Mouse (Mus musculus): Measurements from ENCODE around the gene Naa15. TPM values are rescaled to one million over a fixed set of nuclear protein-coding genes. Genes with fewer than 3 reads are reported as not detected.
A peak's percentile ranks its signal among the peaks of the same experiment; 100 is the strongest.

Naa15 gene
- polyA plus RNA-seq, 1 experiment from 2014 or later: 49.8 TPM

DNA sequence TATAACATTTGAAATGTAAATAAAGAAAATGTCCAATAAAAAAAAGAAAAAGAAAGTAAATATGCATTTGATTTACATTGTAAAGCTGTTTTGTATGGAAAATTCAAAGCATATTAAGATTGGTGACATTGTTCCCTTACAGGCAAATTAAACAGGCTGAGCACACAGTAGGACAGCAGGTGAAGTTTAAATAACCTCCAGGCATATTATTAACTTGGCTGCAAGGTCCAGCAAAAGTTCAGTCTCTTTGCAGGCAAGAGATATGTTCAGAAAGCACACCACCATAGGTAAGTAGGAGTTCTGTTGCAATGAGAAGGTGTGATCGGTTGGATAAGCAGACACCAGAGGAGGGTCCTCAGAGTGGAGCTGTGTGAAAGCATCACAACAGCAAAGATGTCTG is 83.0 kb downstream of the Naa15 start:
- Histone ChIP-seq H3K27ac (replicated peaks) (no peak overlapping the region), H3K4me3 (no peak overlapping the region), H3K4me1 (replicated peaks) (no peaks in the 10 kb centered on the region), H3K9me3 (no peaks in the 10 kb centered on the region), H3K36me3 (peaks cover 20% of the 10 kb centered on the region), H3K27me3 (no peaks in the 10 kb centered on the region), H3K9ac (no peak overlapping the region), H3K4me2 (no peak overlapping the region)
- WGBS: 91% methylated on average over 1 of the region's 1 CpGs
- ATAC-seq (ENCODE audit: low read depth): no peak

DNA sequence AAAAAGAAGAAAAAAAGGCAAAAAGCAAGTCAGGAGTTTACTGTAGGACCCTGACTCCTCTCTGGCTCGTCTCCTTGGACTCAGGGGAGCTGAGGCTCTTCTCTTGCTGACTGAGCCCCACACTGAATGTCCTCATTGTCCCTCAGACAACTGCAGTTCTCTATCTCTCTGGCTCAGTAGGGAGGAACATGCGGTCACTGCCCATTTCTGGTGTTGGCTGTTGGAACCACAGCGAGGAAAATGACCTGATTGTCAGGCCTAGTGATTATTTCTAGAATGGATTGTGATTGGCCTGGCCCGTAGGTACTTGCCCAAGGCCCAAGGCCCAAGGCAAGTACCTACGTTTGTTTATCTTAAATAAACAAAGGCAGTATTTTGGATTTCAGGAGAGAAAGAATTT is 83.7 kb downstream of the Naa15 start:
- H3K9ac ChIP-seq: no peak overlapping the region
- 72% methylated on average over 5 of the region's 5 CpGs for WGBS
- no peaks in the 10 kb centered on the region for H3K4me1 ChIP-seq (replicated peaks)
- H3K4me3 ChIP-seq: no peak overlapping the region
- H3K27ac ChIP-seq (replicated peaks): no peak overlapping the region
- no peaks in the 10 kb centered on the region for H3K9me3 ChIP-seq
- H3K36me3 ChIP-seq: peaks cover 13% of the 10 kb centered on the region
- H3K4me2 ChIP-seq: no peak overlapping the region
- H3K27me3 ChIP-seq: no peaks in the 10 kb centered on the region
- ATAC-seq (ENCODE audit: low read depth): no peak

DNA sequence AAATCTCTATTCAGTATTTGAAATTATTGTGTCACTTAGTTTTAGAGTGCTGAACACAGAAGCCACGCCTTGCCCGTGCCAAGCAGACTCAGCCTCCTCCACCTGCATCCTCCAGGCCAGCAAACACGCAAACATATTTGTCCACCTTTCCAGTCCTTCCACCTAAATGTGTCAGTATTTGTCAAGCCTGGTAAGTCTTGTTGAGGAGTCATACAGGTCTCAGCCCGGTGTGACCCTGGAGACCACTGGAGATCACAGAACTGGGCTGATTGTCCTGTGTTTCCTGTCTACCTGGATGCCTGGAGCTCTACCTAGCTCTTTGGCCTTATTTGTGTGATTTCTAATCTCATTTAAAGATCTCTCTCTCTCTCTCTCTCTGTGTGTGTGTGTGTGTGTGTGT is 84.9 kb downstream of the Naa15 start:
- H3K27me3 ChIP-seq: no peaks in the 10 kb centered on the region
- H3K27ac ChIP-seq (replicated peaks): no peak overlapping the region
- H3K4me2 ChIP-seq: no peak overlapping the region
- no peak overlapping the region for H3K9ac ChIP-seq
- no peak for ATAC-seq (ENCODE audit: low read depth)
- peaks cover 6% of the 10 kb centered on the region; the same call in 1 of the 2 replicates for H3K36me3 ChIP-seq
- no peaks in the 10 kb centered on the region for H3K9me3 ChIP-seq
- H3K4me1 ChIP-seq (replicated peaks): peaks cover 7% of the 10 kb centered on the region; the same call in 1 of the 2 replicates
- 95% methylated on average over 4 of the region's 4 CpGs for WGBS
- no peak overlapping the region for H3K4me3 ChIP-seq

DNA sequence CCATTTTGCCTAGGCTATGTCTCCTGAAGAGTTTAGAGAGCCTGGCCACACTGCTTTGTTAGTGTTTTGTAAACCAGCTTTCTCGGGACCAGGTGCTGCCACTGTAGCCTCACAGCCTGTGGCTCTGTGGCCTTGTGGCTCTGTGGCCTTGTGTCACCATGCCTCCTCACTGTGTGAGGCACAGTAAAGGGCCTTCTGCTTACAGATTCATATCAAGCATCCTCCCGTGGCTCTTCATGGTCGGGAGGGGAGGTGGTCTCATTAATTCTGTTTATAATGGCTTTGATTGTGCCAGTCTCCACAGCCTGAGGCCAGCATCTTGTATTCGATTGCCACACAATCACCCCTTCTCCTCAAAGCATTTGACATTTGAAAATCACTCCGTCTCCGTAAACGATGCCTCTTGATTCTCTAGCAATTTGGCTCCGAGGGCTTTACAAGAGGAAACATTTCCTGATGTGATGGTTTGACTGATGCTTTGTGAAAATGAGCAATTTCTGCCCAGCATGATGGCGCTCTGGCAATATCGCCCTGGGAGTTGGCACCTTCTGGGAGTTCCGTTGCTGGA is 89.5 kb downstream of the Naa15 start:
- H3K36me3 ChIP-seq: no peaks in the 10 kb centered on the region
- H3K27me3 ChIP-seq: no peaks in the 10 kb centered on the region
- H3K9me3 ChIP-seq: no peaks in the 10 kb centered on the region
- 0 out of 2 replicates have a peak, but pooled peaks have one; percentile 32 for ATAC-seq (ENCODE audit: low read depth)
- no peak overlapping the region for H3K9ac ChIP-seq
- H3K27ac ChIP-seq (replicated peaks): peak overlapping the region; percentile 42; the same call in 1 of the 2 replicates
- H3K4me2 ChIP-seq: no peak overlapping the region
- no peak overlapping the region for H3K4me3 ChIP-seq
- H3K4me1 ChIP-seq (replicated peaks): peaks cover 13% of the 10 kb centered on the region; the same call in 1 of the 2 replicates
- 38% methylated on average over 11 of the region's 11 CpGs for WGBS

DNA sequence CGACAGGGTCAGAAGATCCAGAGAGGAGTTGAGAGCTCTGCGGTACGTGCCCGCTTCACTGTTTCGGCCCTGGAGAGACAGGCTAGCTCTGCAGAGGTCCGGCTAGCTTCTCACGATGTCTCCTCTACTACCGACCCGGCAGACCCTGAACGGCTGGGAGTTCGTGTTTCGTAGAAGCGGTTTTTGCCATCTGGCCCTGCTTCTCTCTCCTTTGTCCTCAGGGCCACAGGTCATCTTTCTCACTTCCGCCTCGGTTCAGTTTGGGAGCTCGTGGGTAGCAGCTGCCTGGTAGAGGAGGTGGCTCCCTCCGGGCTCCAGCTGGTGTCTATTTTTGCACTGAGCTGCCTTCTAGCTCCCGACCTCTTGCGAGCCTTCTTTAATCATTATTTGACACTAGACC is 90.5 kb downstream of the Naa15 start:
- H3K9ac ChIP-seq: no peak overlapping the region
- 52% methylated on average over 19 of the region's 19 CpGs for WGBS
- H3K27me3 ChIP-seq: no peaks in the 10 kb centered on the region
- peak overlapping the region; percentile 38; the same call in 1 of the 2 replicates for H3K27ac ChIP-seq (replicated peaks)
- H3K36me3 ChIP-seq: no peaks in the 10 kb centered on the region
- no peak overlapping the region for H3K4me2 ChIP-seq
- H3K9me3 ChIP-seq: no peaks in the 10 kb centered on the region
- H3K4me3 ChIP-seq: no peak overlapping the region
- peaks cover 13% of the 10 kb centered on the region; the same call in 1 of the 2 replicates for H3K4me1 ChIP-seq (replicated peaks)
- ATAC-seq (ENCODE audit: low read depth): no peak

DNA sequence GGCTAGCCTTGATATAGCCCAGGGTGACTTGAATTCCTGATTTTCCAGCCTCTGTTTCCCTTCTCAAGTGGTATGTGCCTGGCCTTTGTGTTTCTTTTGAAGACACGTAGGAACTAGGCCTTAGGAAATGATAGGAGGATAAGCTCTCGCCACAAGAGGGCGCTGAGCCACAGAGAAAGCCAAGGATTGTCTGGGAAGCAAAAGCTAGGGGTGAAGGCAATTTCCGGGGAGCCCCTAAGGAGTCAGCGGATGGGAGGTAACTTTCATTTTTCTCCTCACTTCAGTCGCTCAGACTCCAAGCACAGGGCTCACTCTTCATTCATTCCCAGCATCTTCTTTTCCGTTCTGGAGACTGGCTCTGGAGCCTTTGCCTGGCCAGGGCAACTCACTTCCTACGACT is 96.0 kb downstream of the Naa15 start:
- no peak overlapping the region for H3K27ac ChIP-seq (replicated peaks)
- no peaks in the 10 kb centered on the region for H3K36me3 ChIP-seq
- H3K27me3 ChIP-seq: no peaks in the 10 kb centered on the region
- no peaks in the 10 kb centered on the region for H3K4me1 ChIP-seq (replicated peaks)
- ATAC-seq (ENCODE audit: low read depth): peak; percentile 36; the same call in 1 of the 2 replicates
- no peak overlapping the region for H3K4me3 ChIP-seq
- H3K4me2 ChIP-seq: no peak overlapping the region; the same call in 1 of the 2 replicates
- 33% methylated on average over 8 of the region's 8 CpGs for WGBS
- H3K9ac ChIP-seq: no peak overlapping the region
- no peaks in the 10 kb centered on the region for H3K9me3 ChIP-seq

DNA sequence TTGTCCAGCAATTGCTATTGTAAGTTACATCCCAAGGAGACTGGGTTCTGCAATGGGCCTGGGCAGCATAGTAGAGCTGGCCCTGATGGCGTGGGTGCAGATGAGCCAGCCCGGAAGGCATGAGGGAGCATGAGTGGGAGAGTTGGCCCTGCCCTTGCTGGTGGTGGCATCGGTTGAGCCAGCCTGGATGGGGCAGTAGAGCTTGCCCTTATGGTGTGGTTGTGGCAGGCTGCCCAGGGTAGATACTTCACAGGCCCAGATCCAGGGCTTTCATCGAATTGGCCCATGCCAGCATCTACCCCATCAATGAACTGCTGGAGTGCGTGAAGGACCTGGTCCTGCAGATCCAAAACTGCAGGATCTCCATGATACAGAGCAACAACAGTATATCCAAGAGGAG is 97.0 kb downstream of the Naa15 start:
- Histone ChIP-seq H3K4me2 (no peak overlapping the region), H3K27me3 (no peaks in the 10 kb centered on the region), H3K4me3 (no peak overlapping the region), H3K9me3 (no peaks in the 10 kb centered on the region), H3K9ac (no peak overlapping the region), H3K4me1 (replicated peaks) (no peaks in the 10 kb centered on the region), H3K36me3 (no peaks in the 10 kb centered on the region), H3K27ac (replicated peaks) (no peak overlapping the region)
- WGBS: 96% methylated on average over 5 of the region's 5 CpGs
- no peak for ATAC-seq (ENCODE audit: low read depth)

DNA sequence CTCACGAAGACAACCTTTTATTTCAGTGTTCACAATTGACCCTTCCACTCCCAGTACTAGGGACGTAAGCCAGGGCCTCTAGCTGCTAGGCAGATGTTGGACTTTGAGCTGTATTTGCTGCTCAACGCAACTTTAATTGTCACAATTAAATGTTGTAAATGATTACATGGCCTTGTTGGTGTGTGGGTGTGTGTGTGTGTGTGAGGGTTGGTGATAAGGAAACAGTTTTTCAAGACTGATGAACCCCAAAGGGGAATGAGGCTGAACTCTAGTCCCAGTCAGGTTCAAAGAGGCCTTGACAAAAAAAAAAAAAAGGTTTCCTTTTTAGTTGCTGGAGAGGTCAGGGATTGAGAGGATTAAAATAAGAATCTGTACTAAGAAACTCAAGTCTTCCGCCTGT is 102.5 kb downstream of the Naa15 start:
- no peak overlapping the region for H3K4me3 ChIP-seq
- H3K9me3 ChIP-seq: no peaks in the 10 kb centered on the region
- H3K4me1 ChIP-seq (replicated peaks): 0 out of 2 replicates have a peak, but pooled peaks cover 6% of the 10 kb centered on the region
- H3K27ac ChIP-seq (replicated peaks): no peak overlapping the region
- no peaks in the 10 kb centered on the region for H3K27me3 ChIP-seq
- H3K36me3 ChIP-seq: peaks cover 28% of the 10 kb centered on the region
- H3K9ac ChIP-seq: no peak overlapping the region
- no peak for ATAC-seq (ENCODE audit: low read depth)
- no peak overlapping the region for H3K4me2 ChIP-seq
- whole genome bisulfite sequencing: 83% methylated on average over 4 of the region's 4 CpGs

DNA sequence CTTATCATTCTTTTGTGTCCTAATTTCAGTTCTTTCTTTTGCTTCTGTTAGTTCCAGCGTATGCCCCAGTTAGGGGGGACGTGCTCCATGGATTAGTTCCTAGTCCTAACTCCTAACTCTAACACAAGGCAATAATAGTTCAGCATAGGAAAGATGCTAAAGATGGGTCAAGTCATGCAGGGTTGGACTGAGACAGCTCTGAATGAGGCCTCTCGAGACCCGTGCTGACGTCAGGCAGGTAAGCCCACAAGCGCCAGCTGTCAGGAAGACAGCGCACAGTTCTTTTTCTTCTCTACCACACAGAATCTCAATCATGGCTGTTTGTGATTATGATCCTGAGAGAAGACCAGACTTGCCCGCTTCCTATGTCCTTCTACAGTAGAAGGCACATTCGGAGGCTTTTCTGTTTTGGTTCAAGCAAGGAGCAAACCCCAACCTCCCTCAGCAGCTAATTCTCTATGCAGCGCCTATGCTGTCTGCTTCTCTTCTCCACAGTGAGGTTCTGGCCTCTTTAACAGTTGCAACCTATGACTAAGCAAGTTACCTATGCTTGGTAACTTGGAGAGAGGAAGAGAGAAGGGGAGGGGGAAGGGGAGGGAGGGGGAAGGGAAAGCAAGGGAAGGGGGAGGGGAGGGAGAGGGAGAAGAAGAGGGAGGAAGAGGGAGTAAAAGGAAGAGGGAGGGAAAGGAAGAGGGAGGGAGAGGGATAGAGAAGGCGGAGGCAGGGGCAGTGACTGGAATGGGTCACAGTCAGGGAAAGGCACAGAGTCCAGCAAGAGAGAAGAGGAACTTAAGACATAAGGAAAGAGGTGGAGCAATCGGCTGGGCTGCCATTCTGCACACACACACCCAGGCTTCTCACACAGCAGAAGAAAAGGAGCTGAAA is 103.2 kb downstream of the Naa15 start:
- no peak for ATAC-seq (ENCODE audit: low read depth)
- H3K36me3 ChIP-seq: peaks cover 34% of the 10 kb centered on the region

DNA sequence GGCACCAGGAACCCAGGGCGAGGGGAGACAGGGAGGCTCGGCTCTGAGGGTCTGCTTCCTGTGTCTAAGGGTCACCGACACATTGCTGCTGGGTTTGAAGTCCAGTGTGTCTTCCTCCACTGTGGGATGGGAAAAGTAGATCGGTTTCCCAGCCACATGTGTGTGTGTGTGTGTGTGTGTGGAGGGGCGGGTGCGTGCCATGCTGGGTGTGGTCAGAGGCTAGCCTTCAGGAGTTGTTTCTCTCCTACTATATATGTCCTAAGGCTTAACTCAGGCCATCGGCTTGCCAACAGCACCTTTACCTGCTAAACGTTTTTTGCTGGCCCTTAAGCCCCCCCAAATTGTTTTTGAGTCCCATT is 103.8 kb downstream of the Naa15 start:
- H3K9ac ChIP-seq: no peak overlapping the region
- no peaks in the 10 kb centered on the region for H3K27me3 ChIP-seq
- WGBS: 76% methylated on average over 8 of the region's 8 CpGs
- no peak overlapping the region for H3K4me3 ChIP-seq
- H3K4me1 ChIP-seq (replicated peaks): 0 out of 2 replicates have a peak, but pooled peaks cover 6% of the 10 kb centered on the region
- ATAC-seq (ENCODE audit: low read depth): no peak
- no peaks in the 10 kb centered on the region for H3K9me3 ChIP-seq
- no peak overlapping the region for H3K4me2 ChIP-seq
- H3K27ac ChIP-seq (replicated peaks): no peak overlapping the region
- H3K36me3 ChIP-seq: peaks cover 41% of the 10 kb centered on the region

More for the DNA sequence above, 103.2 kb downstream of the Naa15 start:
- Histone ChIP-seq H3K4me1 (replicated peaks) (0 out of 2 replicates have a peak, but pooled peaks cover 6% of the 10 kb centered on the region), H3K27me3 (no peaks in the 10 kb centered on the region), H3K9me3 (no peaks in the 10 kb centered on the region), H3K4me3 (no peak overlapping the region), H3K9ac (no peak overlapping the region), H3K4me2 (no peak overlapping the region), H3K27ac (replicated peaks) (no peak overlapping the region)
- WGBS: 82% methylated on average over 12 of the region's 12 CpGs

DNA sequence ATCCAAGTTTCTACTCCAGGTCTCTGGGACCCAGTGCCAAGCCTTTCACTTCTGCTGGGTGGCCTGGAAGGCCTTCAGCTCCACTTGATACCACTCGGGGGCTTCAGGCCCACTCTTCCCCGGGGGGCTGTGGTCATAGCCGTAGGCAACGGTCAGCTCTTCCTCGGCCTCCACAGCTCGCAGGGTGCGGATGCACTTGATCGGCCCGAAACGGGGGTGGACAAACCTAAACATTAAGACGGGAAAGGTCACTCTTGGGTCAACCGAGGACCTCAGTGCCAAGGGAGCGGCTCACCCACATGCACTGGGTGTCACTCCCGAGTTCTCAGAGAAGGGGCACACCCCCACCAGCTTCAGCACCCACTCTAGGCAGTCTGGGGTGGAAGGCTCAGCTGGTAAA is 106.3 kb downstream of the Naa15 start:
- Histone ChIP-seq H3K4me1 (replicated peaks) (0 out of 2 replicates have a peak, but pooled peaks cover 6% of the 10 kb centered on the region), H3K36me3 (peaks cover 66% of the 10 kb centered on the region), H3K9ac (no peak overlapping the region), H3K4me2 (no peak overlapping the region), H3K4me3 (no peak overlapping the region), H3K9me3 (no peaks in the 10 kb centered on the region), H3K27me3 (no peaks in the 10 kb centered on the region), H3K27ac (replicated peaks) (no peak overlapping the region)
- WGBS: 91% methylated on average over 14 of the region's 14 CpGs
- no peak for ATAC-seq (ENCODE audit: low read depth)

DNA sequence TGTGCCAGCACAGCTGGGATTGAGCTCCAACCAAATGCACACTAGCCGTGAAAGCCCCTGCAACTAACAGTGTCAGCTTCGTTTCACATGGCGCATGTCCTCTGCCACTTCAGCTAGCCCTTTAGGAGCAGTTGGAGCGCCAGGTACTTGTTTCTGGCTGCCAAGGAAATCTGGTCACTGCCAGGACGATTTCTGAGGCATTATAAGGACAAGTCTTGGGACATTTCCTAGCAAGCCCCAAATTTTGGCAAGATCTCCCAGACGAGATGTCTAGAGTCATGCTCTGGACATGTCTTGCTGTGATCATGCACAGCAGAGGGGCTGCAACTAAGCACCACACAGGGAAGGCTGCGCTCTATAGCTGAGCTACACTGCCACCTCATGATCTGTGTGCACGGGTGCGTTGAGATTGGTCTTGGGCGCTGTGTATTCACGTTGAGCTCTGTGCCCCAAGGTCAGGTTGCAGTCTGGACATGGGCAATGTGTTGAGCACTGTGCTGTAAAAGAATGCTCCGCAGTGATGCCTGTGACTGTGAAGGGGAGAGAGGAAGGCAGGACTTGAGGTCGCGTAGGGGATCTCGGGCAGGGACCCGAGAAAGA is 110.3 kb downstream of the Naa15 start:
- no peaks in the 10 kb centered on the region for H3K27me3 ChIP-seq
- no peak overlapping the region for H3K27ac ChIP-seq (replicated peaks)
- WGBS: 85% methylated on average over 16 of the region's 16 CpGs
- no peak for ATAC-seq (ENCODE audit: low read depth)
- H3K4me2 ChIP-seq: no peak overlapping the region
- H3K4me3 ChIP-seq: no peak overlapping the region
- 0 out of 2 replicates have a peak, but pooled peaks cover 6% of the 10 kb centered on the region for H3K4me1 ChIP-seq (replicated peaks)
- H3K9ac ChIP-seq: no peak overlapping the region
- peaks cover 92% of the 10 kb centered on the region for H3K36me3 ChIP-seq
- no peaks in the 10 kb centered on the region for H3K9me3 ChIP-seq
